Mouse (Mus musculus) MEL (cell line): ENCODE measurements around the gene Il1f8. TPM values are rescaled to one million over a fixed set of nuclear protein-coding genes. Genes with fewer than 3 reads are reported as not detected.

Experiments used
- DNase-seq: peaks from one replicate; pipeline ENCODE4 v3.0.0; 2011; ENCODE audit warnings: low read depth, low spot score
- H3K27ac ChIP-seq: 2 replicates; pipeline ENCODE4 v1.5.1; 2012; ENCODE audit warnings: low read depth, mild to moderate bottlenecking, control low read depth, low read length, moderate library complexity; ENCODE audit not compliant: control insufficient read depth
- H3K27me3 ChIP-seq, 2 experiments: fragments of 150-350 bp in 1 of 2; sonication (generic) in 1 of 2; 2 replicates each; pipeline ENCODE4 v1.6.1; 2012; ENCODE audit warnings: low read length in 2 of 2, mild to moderate bottlenecking in 2 of 2, improper control_type of control experiment in 1 of 2, moderate library complexity in 1 of 2; ENCODE audit not compliant: insufficient read depth in 2 of 2, control insufficient read depth in 1 of 2
- H3K36me3 ChIP-seq, 2 experiments: 2 replicates each; pipeline ENCODE4 v1.6.1; 2012 to 2014; ENCODE audit warnings: low read length in 2 of 2, improper control_type of control experiment in 1 of 2, inconsistent platforms in 1 of 2, mild to moderate bottlenecking in 1 of 2; ENCODE audit not compliant: insufficient read depth in 2 of 2, control insufficient read depth in 1 of 2
- H3K4me1 ChIP-seq, 2 experiments: fragments of 150-350 bp in 1 of 2; sonication (generic) in 1 of 2; 2 replicates each; pipeline ENCODE4 v1.6.1; 2012; ENCODE audit warnings: low read length in 2 of 2, improper control_type of control experiment in 1 of 2, mild to moderate bottlenecking in 1 of 2; ENCODE audit not compliant: insufficient read depth in 2 of 2, control insufficient read depth in 1 of 2
- H3K4me3 ChIP-seq, 2 experiments: fragments of 150-350 bp in 1 of 2; sonication (generic) in 1 of 2; 2 replicates each; pipeline ENCODE4 v1.5.1; 2012; ENCODE audit warnings: low read depth in 2 of 2, low read length in 2 of 2, mild to moderate bottlenecking in 2 of 2, moderate library complexity in 2 of 2, control low read depth in 1 of 2, improper control_type of control experiment in 1 of 2; ENCODE audit not compliant: control insufficient read depth in 1 of 2, insufficient read depth in 1 of 2
- H3K79me2 ChIP-seq: 2 replicates; pipeline ENCODE4 v1.6.1; 2012; ENCODE audit warnings: mild to moderate bottlenecking, low read length, moderate library complexity; ENCODE audit not compliant: control insufficient read depth, poor library complexity, insufficient read depth
- H3K9ac ChIP-seq: 2 replicates; pipeline ENCODE4 v1.6.1; 2012; ENCODE audit warnings: low read depth, mild to moderate bottlenecking, control low read depth, low read length, moderate library complexity; ENCODE audit not compliant: control insufficient read depth, poor library complexity, severe bottlenecking
- H3K9me3 ChIP-seq: fragments of 150-350 bp; sonication (generic); replicated peaks from 2 replicates; pipeline ENCODE4 v1.6.1; 2012; ENCODE audit warnings: mild to moderate bottlenecking, low read length, improper control_type of control experiment, moderate library complexity; ENCODE audit not compliant: insufficient read depth
- CHD1 ChIP-seq: IDR thresholded peaks from 2 replicates; pipeline ENCODE4 v1.6.1; 2012; ENCODE audit warnings: low read depth, mild to moderate bottlenecking, inconsistent platforms, low read length, improper control_type of control experiment
- CHD2 ChIP-seq: IDR thresholded peaks from 2 replicates; pipeline ENCODE4 v1.6.1; 2011; ENCODE audit warnings: low read length, improper control_type of control experiment
- CTCF ChIP-seq, 3 experiments: IDR thresholded peaks in 2 of 3; conservative IDR thresholded peaks in 1 of 3; 2 replicates each; pipeline ENCODE4 v1.5.1; 2011 to 2012; ENCODE audit warnings: low read length in 3 of 3, low read depth in 2 of 3, mild to moderate bottlenecking in 2 of 3, improper control_type of control experiment in 1 of 3, inconsistent platforms in 1 of 3, mixed read lengths in 1 of 3, moderate library complexity in 1 of 3; ENCODE audit not compliant: control insufficient read depth in 1 of 3, insufficient read depth in 1 of 3, poor library complexity in 1 of 3, severe bottlenecking in 1 of 3
- ELF1 ChIP-seq: IDR thresholded peaks from 2 replicates; pipeline ENCODE4 v1.6.1; 2014; ENCODE audit warnings: low read depth, mild to moderate bottlenecking, inconsistent platforms, low read length, improper control_type of control experiment, moderate library complexity
- KAT2A ChIP-seq: conservative IDR thresholded peaks from 2 replicates; pipeline ENCODE4 v1.6.1; 2012; ENCODE audit warnings: low read depth, low read length, improper control_type of control experiment, inconsistent platforms
- MAX ChIP-seq: IDR thresholded peaks from 2 replicates; pipeline ENCODE4 v1.6.1; 2011; ENCODE audit warnings: low read length, improper control_type of control experiment
- MEF2A ChIP-seq: IDR thresholded peaks from 2 replicates; pipeline ENCODE4 v1.6.1; 2014; ENCODE audit warnings: low read depth, mild to moderate bottlenecking, inconsistent platforms, low read length, improper control_type of control experiment; ENCODE audit not compliant: poor library complexity, insufficient replicate concordance, severe bottlenecking; ENCODE audit errors: extremely low read depth
- MXI1 ChIP-seq: IDR thresholded peaks from 2 replicates; pipeline ENCODE4 v1.6.1; 2011; ENCODE audit warnings: mild to moderate bottlenecking, low read depth, low read length, improper control_type of control experiment
- MYB ChIP-seq: IDR thresholded peaks from 2 replicates; pipeline ENCODE4 v1.6.1; 2011; ENCODE audit warnings: mild to moderate bottlenecking, low read depth, low read length, improper control_type of control experiment
- MYC ChIP-seq: IDR thresholded peaks from 2 replicates; pipeline ENCODE4 v1.6.1; 2011; ENCODE audit warnings: low read depth, mild to moderate bottlenecking, low read length, improper control_type of control experiment, moderate library complexity
- NELFE ChIP-seq: IDR thresholded peaks from 2 replicates; pipeline ENCODE4 v1.6.1; 2011; ENCODE audit warnings: low read depth, low read length, improper control_type of control experiment
- NRF1 ChIP-seq: IDR thresholded peaks from 2 replicates; pipeline ENCODE4 v1.6.1; 2014; ENCODE audit warnings: low read depth, mild to moderate bottlenecking, inconsistent platforms, low read length, improper control_type of control experiment, moderate library complexity; ENCODE audit not compliant: poor library complexity, insufficient read depth, severe bottlenecking
- POLR2A ChIP-seq, 2 experiments: IDR thresholded peaks; 2 replicates each; pipeline ENCODE4 v1.6.1; 2011 to 2012; ENCODE audit warnings: low read length in 2 of 2, mild to moderate bottlenecking in 2 of 2, control low read depth in 1 of 2, improper control_type of control experiment in 1 of 2, low read depth in 1 of 2, moderate library complexity in 1 of 2; ENCODE audit not compliant: control insufficient read depth in 1 of 2, insufficient read depth in 1 of 2, poor library complexity in 1 of 2
- POLR2AphosphoS5 ChIP-seq: IDR thresholded peaks from 2 replicates; pipeline ENCODE4 v1.6.1; 2012; ENCODE audit warnings: low read depth, borderline replicate concordance, mild to moderate bottlenecking, inconsistent platforms, low read length, moderate library complexity, mixed read lengths
- TAL1 ChIP-seq: IDR thresholded peaks from 2 replicates; pipeline ENCODE4 v1.6.1; 2012; ENCODE audit warnings: mild to moderate bottlenecking, inconsistent platforms, low read length, moderate library complexity, mixed read lengths
- USF2 ChIP-seq, 2 experiments: IDR thresholded peaks; 2 replicates each; pipeline ENCODE4 v1.6.1; 2011 to 2012; ENCODE audit warnings: improper control_type of control experiment in 2 of 2, low read length in 2 of 2, borderline replicate concordance in 1 of 2, inconsistent platforms in 1 of 2, low read depth in 1 of 2, mild to moderate bottlenecking in 1 of 2; ENCODE audit not compliant: insufficient read depth in 1 of 2
- ZC3H11A ChIP-seq: IDR thresholded peaks from 2 replicates; pipeline ENCODE4 v1.6.1; 2012; ENCODE audit warnings: low read depth, mild to moderate bottlenecking, inconsistent platforms, low read length, improper control_type of control experiment
- ZMIZ1 ChIP-seq: IDR thresholded peaks from 2 replicates; pipeline ENCODE4 v1.6.1; 2012; ENCODE audit warnings: low read depth, mild to moderate bottlenecking, inconsistent platforms, low read length, improper control_type of control experiment, moderate library complexity
- ZNF384 ChIP-seq: IDR thresholded peaks from 2 replicates; pipeline ENCODE4 v1.6.1; 2012; ENCODE audit warnings: low read depth, mild to moderate bottlenecking, inconsistent platforms, low read length, improper control_type of control experiment
- polyA plus RNA-seq, 2 experiments: library from polyadenylated mRNA; stranded (reverse) in 1 of 2; unstranded in 1 of 2; fragments of >175 nt in 1 of 2; fragments of >200 nt in 1 of 2; gene quantifications; 2 replicates each; pipeline versions ENCODE4 v1.2.1 to v1.2.4; 2012; ENCODE audit warnings: low replicate concordance in 2 of 2, low read depth in 1 of 2; ENCODE audit not compliant: insufficient read length in 2 of 2, insufficient read depth in 1 of 2, missing spikeins in 1 of 2
- total RNA-seq: library from RNA; depleted of rRNA; stranded (reverse); fragments of 300-350 nt; gene quantifications from 2 replicates; pipeline ENCODE4 v1.2.3, GENCODE M21; 2012; rRNA removed

The Il1f8 gene
- total RNA-seq = not detected in 2 replicates
- not detected for polyA plus RNA-seq

- no peak for DNase-seq
- Histone ChIP-seq H3K4me1 (no peaks in the 10 kb centered on the region), H3K27ac (no peak within 1 kb of the TSS), H3K27me3 (no peaks in the 10 kb centered on the region), H3K9me3 (no peaks in the 10 kb centered on the region), H3K36me3 (no peaks in the 10 kb centered on the region), H3K9ac (no peak within 1 kb of the TSS), H3K79me2 (no peaks in the 10 kb centered on the region), H3K4me3 (no peak within 1 kb of the TSS)
- no peak for TF ChIP-seq MYB
- TF ChIP-seq KAT2A = no peak
- no peak for TF ChIP-seq ZNF384
- no peak for TF ChIP-seq ELF1
- no peak for TF ChIP-seq USF2 (IDR thresholded peaks at IDR 0.05; ENCODE audit: borderline replicate concordance in 1 of 2, insufficient read depth in 1 of 2, low read depth in 1 of 2, low read length in 2 of 2)
- no peak for TF ChIP-seq MXI1
- TF ChIP-seq NELFE = no peak
- TF ChIP-seq CHD1 = no peak
- TF ChIP-seq ZC3H11A = no peak
- TF ChIP-seq POLR2AphosphoS5 = no peak
Observed at GRCm38 (mm10) chr2:24152861-24153260, at the start of gene Il1f8. Gene Il1f8 (plus strand): TSS chr2:24153161.

- H3K79me2 ChIP-seq = no peaks in the 10 kb centered on the region
- DNase-seq = no peak
- no peak overlapping the region for H3K27ac ChIP-seq
- H3K9me3 ChIP-seq = no peaks in the 10 kb centered on the region
- no peak for TF ChIP-seq TAL1
- no peak for TF ChIP-seq MYB
- TF ChIP-seq CTCF (IDR thresholded peaks at IDR 0.05 in 2 of 3, conservative IDR thresholded peaks at IDR 0.05 in 1 of 3; ENCODE audit: control insufficient read depth in 1 of 3, insufficient read depth in 1 of 3, low read depth in 2 of 3, low read length in 3 of 3, poor library complexity in 1 of 3, severe bottlenecking in 1 of 3) = no peak
- no peak for TF ChIP-seq ZMIZ1
- no peak for TF ChIP-seq CHD2
- no peak overlapping the region for H3K4me3 ChIP-seq
- H3K9ac ChIP-seq = no peak overlapping the region
- H3K36me3 ChIP-seq = no peaks in the 10 kb centered on the region
- H3K27me3 ChIP-seq = no peaks in the 10 kb centered on the region; a peak in 1 of 4 replicates
- no peaks in the 10 kb centered on the region for H3K4me1 ChIP-seq
Observed at GRCm38 (mm10) chr2:24103619-24104289, 49.2 kb upstream of the Il1f8 start.

GRCm38 (mm10) chr2:24109085-24109484, 43.9 kb upstream of the Il1f8 start:
- Histone ChIP-seq H3K27me3 (no peaks in the 10 kb centered on the region), H3K4me1 (no peaks in the 10 kb centered on the region), H3K79me2 (no peaks in the 10 kb centered on the region), H3K9ac (no peak overlapping the region), H3K9me3 (no peaks in the 10 kb centered on the region), H3K27ac (no peak overlapping the region), H3K36me3 (no peaks in the 10 kb centered on the region), H3K4me3 (no peak overlapping the region)
- TF ChIP-seq ZC3H11A = no peak
- TF ChIP-seq ELF1 = no peak
- TF ChIP-seq MEF2A = no peak
- TF ChIP-seq MAX = no peak
- TF ChIP-seq CHD1 = no peak
- no peak for TF ChIP-seq TAL1
- no peak for TF ChIP-seq ZMIZ1
- TF ChIP-seq MYB = no peak
- TF ChIP-seq POLR2A (IDR thresholded peaks at IDR 0.05; ENCODE audit: control insufficient read depth in 1 of 2, insufficient read depth in 1 of 2, low read depth in 1 of 2, low read length in 2 of 2, poor library complexity in 1 of 2) = no peak
- no peak for TF ChIP-seq MYC
- TF ChIP-seq ZNF384 = no peak
- no peak for TF ChIP-seq NRF1
- TF ChIP-seq NELFE = no peak
- no peak for DNase-seq
